Mouse (Mus musculus) brain, adult 10 weeks (tissue): ENCODE measurements around the gene Pitpnm1. TPM values are rescaled to one million over a fixed set of nuclear protein-coding genes. Genes with fewer than 3 reads are reported as not detected.

ENCODE experiments used
- polyA plus RNA-seq: library from polyadenylated mRNA; stranded (reverse); fragments of 350-450 nt; fragmentation: Illumina TruSeq; extraction: RNeasy Lipid Tissue Mini Kit (QIAGEN cat#74804); gene quantifications from one replicate; pipeline ENCODE4 v1.2.3, GENCODE M21; 2015; ENCODE audit warnings: low read depth, low replicate concordance

The Pitpnm1 gene
- polyA plus RNA-seq: 122 TPM

DNA sequence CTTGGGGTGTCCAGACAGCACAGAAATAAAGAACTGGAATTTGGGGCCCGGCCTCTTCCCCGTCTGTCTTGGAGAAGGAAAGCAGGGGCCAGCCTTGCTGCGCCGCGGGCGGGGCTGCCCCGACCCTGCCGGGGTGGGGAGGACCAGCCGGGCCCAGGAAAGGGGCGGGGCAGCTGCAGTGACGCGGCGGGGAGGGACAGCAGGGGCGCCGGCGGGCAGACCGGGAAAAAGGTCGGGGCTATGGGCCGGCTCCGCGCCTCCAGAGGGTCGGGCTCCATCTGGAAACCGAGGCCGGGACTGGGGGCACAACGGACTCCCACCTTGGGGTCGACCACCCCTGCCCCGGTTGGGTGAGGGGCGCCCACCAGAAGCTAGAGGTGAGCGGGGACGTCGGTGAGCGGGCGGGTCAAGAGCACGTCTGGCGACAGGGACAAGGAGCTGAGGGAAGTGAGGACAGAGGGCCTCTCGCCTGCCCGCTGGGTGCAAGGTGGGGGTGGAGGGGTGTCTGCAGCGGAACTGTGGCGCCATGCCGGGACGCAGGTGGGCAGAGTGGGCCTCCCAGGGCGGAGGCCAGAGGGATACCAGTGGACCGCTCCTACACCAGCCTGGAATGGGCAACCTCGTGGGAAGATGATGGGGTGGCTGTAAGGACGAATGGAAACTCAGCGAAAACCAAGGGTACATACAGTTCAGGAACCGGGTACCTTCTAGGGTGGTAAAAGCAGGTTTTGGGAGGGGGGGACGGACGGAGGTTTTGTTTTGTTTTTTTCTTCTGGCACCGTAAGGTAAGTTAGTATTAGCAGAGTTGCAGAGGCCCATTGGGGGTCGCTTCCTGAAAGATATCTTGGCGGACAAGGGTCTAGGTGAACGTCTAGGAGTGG is at the start of gene Pitpnm1:
Pitpnm1 (plus strand) TSS at position 162 of the 881 bp plus-strand sequence.

GRCm38 (mm10) chr19:4059069-4059740 is 40.6 kb upstream of the Pitpnm1 start, which contains the start of gene Gstp3:
Gene Gstp3, minus strand, starts transcription at chr19:4059569.

DNA sequence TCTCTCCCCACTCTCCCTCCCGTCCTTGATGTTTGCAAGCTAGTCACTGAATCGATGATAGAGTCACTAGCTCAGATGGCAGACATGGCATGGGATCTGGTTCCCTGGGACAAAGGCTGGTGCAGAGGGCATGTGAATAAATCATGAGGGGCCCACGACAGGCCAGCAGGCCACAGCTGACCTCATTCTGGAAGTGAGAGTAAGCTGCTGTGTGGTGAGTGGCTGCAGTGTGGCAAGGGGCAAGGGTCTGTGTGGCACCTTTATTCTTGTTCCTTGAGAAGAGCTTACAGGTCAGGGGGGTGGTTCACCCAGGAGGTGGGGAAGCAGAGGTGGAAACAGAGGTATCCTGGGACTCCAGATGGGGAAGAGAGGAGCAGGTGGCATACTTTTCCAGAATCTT is 18.4 kb upstream of the Pitpnm1 start, which contains the start of gene Cabp2:
Cabp2 (plus strand) TSS at position 185 of the 400 bp plus-strand sequence.

DNA sequence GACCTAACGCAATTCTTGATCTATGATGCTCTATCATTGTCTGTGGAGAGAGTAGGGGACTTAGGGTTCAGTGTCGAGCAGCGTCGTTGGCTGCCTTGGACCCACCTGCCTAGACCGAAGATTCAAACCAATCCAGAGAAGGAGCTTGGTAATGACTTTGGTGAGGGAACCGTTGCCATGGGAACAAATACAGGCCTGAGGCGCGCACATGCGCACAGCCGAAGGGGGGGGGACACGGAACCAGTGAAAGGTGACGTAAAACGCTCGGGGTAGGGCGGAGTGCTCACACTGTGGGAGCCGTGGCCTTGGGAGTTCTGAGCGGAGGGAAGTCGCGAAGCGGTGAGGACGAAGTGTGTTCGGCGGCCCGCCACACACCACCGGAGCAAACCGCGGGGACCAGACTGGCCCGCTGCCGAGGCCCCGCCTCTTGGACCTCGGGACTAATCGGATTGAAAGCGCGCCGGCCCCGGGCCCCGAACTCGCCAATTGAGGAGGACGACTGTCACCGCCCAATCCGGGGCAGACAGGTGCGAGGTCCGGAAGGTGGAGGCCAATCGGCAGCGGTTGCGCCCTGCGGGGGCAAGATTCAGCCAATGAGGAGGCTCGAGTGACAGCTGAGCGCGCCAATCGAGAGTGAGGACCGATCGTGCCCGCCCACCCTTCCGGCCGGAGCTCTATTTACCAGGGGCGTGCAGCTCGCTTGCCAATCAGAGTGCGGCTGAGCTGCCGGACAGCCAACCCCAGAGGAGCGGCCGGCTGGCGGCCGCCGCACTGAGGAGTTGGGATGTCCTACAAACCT is 3.0 kb upstream of the Pitpnm1 start, which contains the start of gene Cdk2ap2:
Cdk2ap2 (plus strand) TSS at position 541 of the 799 bp plus-strand sequence.

DNA sequence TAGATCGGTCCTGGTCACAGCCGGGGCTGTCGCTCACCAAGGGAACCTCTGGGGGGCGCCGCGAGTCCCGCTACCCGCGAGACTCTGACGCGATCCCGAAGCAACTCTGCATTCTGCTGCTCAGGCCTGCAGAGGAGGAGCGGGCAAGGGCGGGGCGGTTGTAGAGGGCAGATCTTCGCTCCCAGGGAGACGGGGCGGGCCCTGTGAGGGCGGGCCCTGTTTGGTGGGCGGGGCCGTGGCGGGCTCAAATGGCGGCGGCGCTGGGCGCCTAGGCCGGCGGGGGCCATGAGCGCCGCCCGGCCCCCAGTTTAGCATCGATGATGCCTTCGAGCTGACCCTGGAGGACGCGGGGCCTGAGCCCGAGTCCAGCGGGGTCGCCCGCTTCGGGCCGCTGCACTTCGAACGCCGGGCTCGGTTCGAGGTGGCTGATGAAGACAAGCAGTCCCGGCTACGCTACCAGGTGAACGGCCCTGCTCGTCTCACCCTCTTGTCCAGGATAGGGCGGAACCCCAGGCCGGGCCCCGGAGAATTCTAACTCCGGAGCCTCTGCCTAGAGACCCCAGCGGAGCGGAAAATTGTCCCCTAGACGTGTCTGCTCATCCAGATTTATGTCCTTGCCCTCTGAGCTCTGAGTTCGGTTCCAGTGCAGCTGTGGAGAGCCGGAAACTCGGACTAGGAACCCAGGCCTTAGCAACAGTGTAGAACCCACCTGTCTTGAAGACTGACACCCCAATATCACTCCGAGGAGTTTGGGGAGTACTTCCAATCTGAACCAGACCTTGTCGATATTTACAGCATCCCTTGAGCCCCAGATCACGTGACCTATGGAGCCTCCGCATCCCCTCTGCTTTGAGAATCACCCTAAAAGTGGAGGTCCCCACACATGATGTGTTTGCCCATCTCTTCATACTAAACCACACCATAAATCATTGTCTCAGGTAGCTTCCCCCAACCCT is 26.2 kb downstream of the Pitpnm1 start, which contains the start of gene Aip:
Aip (minus strand) TSS at position 118 of the 956 bp plus-strand sequence.

DNA sequence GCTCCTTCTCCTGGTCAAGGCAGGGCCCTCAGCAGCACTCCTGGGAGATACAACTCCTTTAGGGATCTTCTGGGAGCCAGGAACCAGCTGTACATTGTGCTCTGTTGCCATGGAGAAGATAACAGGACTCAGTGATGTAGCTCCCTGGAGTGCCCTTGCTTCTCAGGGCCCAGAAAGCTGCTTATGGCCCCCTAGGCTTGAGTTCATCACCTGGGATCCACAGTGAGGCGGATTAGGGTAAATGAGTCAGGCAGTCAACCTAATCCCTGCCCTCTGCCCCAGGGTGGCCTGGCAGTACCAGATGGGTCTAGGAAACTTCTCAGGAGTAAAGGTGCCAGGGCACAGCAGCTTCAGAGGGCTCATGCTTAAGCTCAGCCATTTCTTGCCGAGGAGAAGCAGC is 39.6 kb downstream of the Pitpnm1 start, which contains the start of gene Gpr152:
Gpr152 (plus strand) TSS at position 342 of the 400 bp plus-strand sequence.

GRCm38 (mm10) chr19:4143759-4144268 is 44.0 kb downstream of the Pitpnm1 start, which contains the start of gene Cabp4:
Gene Cabp4, minus strand, starts transcription at chr19:4144033.

DNA sequence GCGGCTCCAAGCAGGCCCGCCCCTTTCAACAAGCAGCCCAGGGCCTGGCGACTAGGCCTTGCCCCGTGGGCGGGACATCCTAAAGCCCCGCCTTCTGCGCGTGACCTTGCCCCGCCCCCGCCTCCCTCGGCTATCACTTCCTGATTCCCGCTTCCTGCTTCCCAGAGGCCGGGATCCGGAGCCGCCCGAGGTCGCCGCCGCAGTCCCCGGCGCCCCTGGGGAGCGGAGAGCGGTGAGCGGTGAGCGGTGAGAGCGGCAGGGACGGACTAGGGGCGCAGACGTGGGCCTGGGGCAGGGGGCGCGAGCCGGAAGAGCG is 48.7 kb downstream of the Pitpnm1 start, which contains the start of gene Coro1b:
Coro1b (plus strand) TSS at position 129 of the 316 bp plus-strand sequence.

DNA sequence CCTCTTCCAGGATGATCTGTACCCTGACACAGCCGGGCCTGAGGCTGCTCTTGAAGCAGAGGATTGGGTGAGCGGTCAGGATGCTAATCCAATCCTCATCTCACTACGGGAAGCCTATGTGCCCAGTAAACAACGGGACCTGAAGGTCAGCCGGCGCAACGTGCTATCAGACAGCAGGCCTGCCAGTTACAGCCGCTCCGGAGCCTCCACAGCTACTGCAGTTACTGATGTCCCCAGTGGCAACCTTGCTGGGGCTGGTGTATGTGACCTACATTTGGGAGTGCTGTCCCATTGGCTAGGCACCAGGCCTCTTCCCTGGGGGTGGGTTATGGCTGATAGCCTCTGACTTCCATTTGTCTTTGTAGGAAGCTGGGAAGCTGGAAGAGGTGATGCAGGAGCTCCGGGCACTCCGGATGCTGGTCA is 53.4 kb downstream of the Pitpnm1 start, which contains the start of gene Ptprcap:
Ptprcap (plus strand) TSS at position 373 of the 423 bp plus-strand sequence.

GRCm38 (mm10) chr19:4162646-4163542 is 63.1 kb downstream of the Pitpnm1 start, which contains the start of gene Rps6kb2:
Gene Rps6kb2, minus strand, starts transcription at chr19:4163354.

Other genes starting within 250 kb of the Pitpnm1 start
- 82.1 TPM for gene Chka, start 248.2 kb upstream of the Pitpnm1 start, polyA plus RNA-seq
- gene Tcirg1, start 192.9 kb upstream of the Pitpnm1 start, polyA plus RNA-seq: 14.5 TPM
- gene Ndufs8, start 187.2 kb upstream of the Pitpnm1 start, polyA plus RNA-seq: 305 TPM
- 4.3 TPM for gene Aldh3b1, start 170.2 kb upstream of the Pitpnm1 start, polyA plus RNA-seq
- gene Unc93b1, start 164.8 kb upstream of the Pitpnm1 start, polyA plus RNA-seq: 16.0 TPM
- not detected for gene Aldh3b3, start 141.4 kb upstream of the Pitpnm1 start, polyA plus RNA-seq
- 1.4 TPM for gene Aldh3b2, start 127.7 kb upstream of the Pitpnm1 start, polyA plus RNA-seq
- gene Acy3, start 113.4 kb upstream of the Pitpnm1 start, polyA plus RNA-seq: 4.0 TPM
- gene Tbx10, start 107.2 kb upstream of the Pitpnm1 start, polyA plus RNA-seq: not detected
- gene Nudt8, start 99.4 kb upstream of the Pitpnm1 start, polyA plus RNA-seq: 15.1 TPM
- 2.0 TPM for gene Gm49405, start 99.4 kb upstream of the Pitpnm1 start, polyA plus RNA-seq
- gene Doc2g, start 96.7 kb upstream of the Pitpnm1 start, polyA plus RNA-seq: 5.7 TPM
- gene Ndufv1, start 87.2 kb upstream of the Pitpnm1 start, polyA plus RNA-seq: 236 TPM
- gene Gstp1, start 62.0 kb upstream of the Pitpnm1 start, polyA plus RNA-seq: 465 TPM
- gene Gstp2, start 54.0 kb upstream of the Pitpnm1 start, polyA plus RNA-seq: 1.5 TPM
- gene Gstp3, start 40.4 kb upstream of the Pitpnm1 start, polyA plus RNA-seq: not detected
- gene Cabp2, start 18.4 kb upstream of the Pitpnm1 start, polyA plus RNA-seq: not detected
- 37.6 TPM for gene Cdk2ap2, start 2.8 kb upstream of the Pitpnm1 start, polyA plus RNA-seq
- 183 TPM for gene Aip, start 25.9 kb downstream of the Pitpnm1 start, polyA plus RNA-seq
- gene Gpr152, start 39.8 kb downstream of the Pitpnm1 start, polyA plus RNA-seq: 0.10 TPM
- gene Cabp4, start 44.0 kb downstream of the Pitpnm1 start, polyA plus RNA-seq: not detected
- 127 TPM for gene Coro1b, start 48.6 kb downstream of the Pitpnm1 start, polyA plus RNA-seq
- 1.5 TPM for gene Ptprcap, start 53.6 kb downstream of the Pitpnm1 start, polyA plus RNA-seq
- 45.8 TPM for gene Rps6kb2, start 63.4 kb downstream of the Pitpnm1 start, polyA plus RNA-seq
- gene Carns1, start 75.5 kb downstream of the Pitpnm1 start, polyA plus RNA-seq: 13.7 TPM
- 1.2 TPM for gene Tbc1d10c, start 91.3 kb downstream of the Pitpnm1 start, polyA plus RNA-seq
- 454 TPM for gene Ppp1ca, start 92.1 kb downstream of the Pitpnm1 start, polyA plus RNA-seq
- 10.9 TPM for gene Rad9a, start 101.7 kb downstream of the Pitpnm1 start, polyA plus RNA-seq
- gene Clcf1, start 114.2 kb downstream of the Pitpnm1 start, polyA plus RNA-seq: 0.59 TPM
- not detected for gene AC109138.7, start 114.4 kb downstream of the Pitpnm1 start, polyA plus RNA-seq
- gene Pold4, start 131.9 kb downstream of the Pitpnm1 start, polyA plus RNA-seq: 29.6 TPM
- gene Ssh3, start 169.2 kb downstream of the Pitpnm1 start, polyA plus RNA-seq: 58.5 TPM
- gene Ankrd13d, start 183.1 kb downstream of the Pitpnm1 start, polyA plus RNA-seq: 55.6 TPM
- 184 TPM for gene Grk2, start 206.2 kb downstream of the Pitpnm1 start, polyA plus RNA-seq